Mouse (Mus musculus): Measurements from ENCODE around the gene Zfp950.

DNA sequence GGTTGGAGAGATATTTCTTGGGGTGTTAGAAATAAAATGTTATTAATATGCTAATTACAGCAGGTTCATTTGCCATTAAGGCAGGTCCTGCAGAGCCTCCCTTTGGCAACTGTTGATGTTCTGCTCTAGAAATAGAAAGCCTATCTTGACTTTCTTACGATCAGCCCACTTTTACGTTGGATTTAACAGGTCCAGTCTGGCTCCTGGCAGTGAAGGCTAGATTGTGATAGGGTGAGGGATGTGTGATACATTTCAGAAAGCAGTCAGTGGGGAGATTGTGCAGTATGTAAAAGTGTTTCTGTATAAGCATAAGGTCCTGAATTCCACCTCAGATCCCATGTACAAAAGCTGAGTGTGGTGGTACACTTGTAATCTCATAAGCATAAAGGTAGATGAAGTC lies 131.4 kb downstream of the Zfp950 start:
- TF ChIP-seq GATA1 (IDR thresholded peaks at IDR 0.05; ENCODE audit: borderline replicate concordance, low read length) (no peak), FLI1 (IDR thresholded peaks at IDR 0.05; ENCODE audit: low read length) (no peak)
